Mouse (Mus musculus) ES-E14 (cell line): ENCODE data around the gene A730071L15Rik.

Experiments used
- CHD2 ChIP-seq: IDR thresholded peaks from 2 replicates; pipeline ENCODE4 v1.6.1; 2014; ENCODE audit warnings: mild to moderate bottlenecking, low read depth, low read length, inconsistent platforms
- HCFC1 ChIP-seq: IDR thresholded peaks from 2 replicates; pipeline ENCODE4 v1.6.1; 2012; ENCODE audit warnings: low read length, inconsistent platforms, borderline replicate concordance; ENCODE audit not compliant: insufficient read depth
- ZC3H11A ChIP-seq: IDR thresholded peaks from 2 replicates; pipeline ENCODE4 v1.6.1; 2012; ENCODE audit warnings: low read depth, mild to moderate bottlenecking, inconsistent platforms, low read length, borderline replicate concordance
- ZNF384 ChIP-seq: IDR thresholded peaks from 2 replicates; pipeline ENCODE4 v1.6.1; 2012; ENCODE audit warnings: low read depth, low read length, inconsistent platforms

GRCm38 (mm10) chr11:6219967-6220366 is 20.1 kb downstream of the A730071L15Rik start:
- TF ChIP-seq ZC3H11A = no peak
- TF ChIP-seq CHD2 = no peak
- TF ChIP-seq HCFC1 = no peak
- no peak for TF ChIP-seq ZNF384
